Comparison of ENCODE assay signal across 8 mouse cellular contexts in genomic region chr11:72050168-72050894, GRCm38 (mm10). TPM values are rescaled to one million over a fixed set of nuclear protein-coding genes. Genes with fewer than 3 reads are reported as not detected.
DNase-seq lines count a peak whose midpoint lies in the region; ATAC-seq lines count a peak whose summit lies in the region.

No protein-coding gene starts in this region.

- H3K9me3 ChIP-seq in neural tube, embryonic 11.5 days (ENCODE audit: control insufficient read depth, low read length) = no peaks in the 10 kb centered on the region
- H3K9me3 ChIP-seq in limb, embryonic 11.5 days (ENCODE audit: control insufficient read depth, low read length) = no peaks in the 10 kb centered on the region
- no peaks in the 10 kb centered on the region for H3K9me3 ChIP-seq in stomach, embryonic 15.5 days

- WGBS in neural tube, embryonic 11.5 days = 19% methylated on average over 14 of the region's 14 CpGs
- 22% methylated on average over 14 of the region's 14 CpGs for WGBS in limb, embryonic 11.5 days
- 23% methylated on average over 14 of the region's 14 CpGs for WGBS in stomach, embryonic 15.5 days

- DNase-seq in cerebellum, postnatal 25 days = peak; percentile 46 to 58
- no peak for DNase-seq in cerebellum, adult 11-12 months
- DNase-seq in neural tube, embryonic 11.5 days (ENCODE audit: low spot score) = no peak
- DNase-seq in neural tube, embryonic 10.5 days (ENCODE audit: extremely low spot score, low spot score) = no peak
- DNase-seq in limb, embryonic 11.5 days (ENCODE audit: low spot score) = no peak
- DNase-seq in adrenal gland, postnatal 36 days = no peak
- no peak for DNase-seq in thymus, postnatal 25 days

- H3K9ac ChIP-seq in neural tube, embryonic 11.5 days (ENCODE audit: low read length) = peak overlapping the region; percentile 63
- peak overlapping the region; percentile 49 for H3K9ac ChIP-seq in limb, embryonic 11.5 days (ENCODE audit: low read length)
- H3K9ac ChIP-seq in stomach, embryonic 15.5 days = no peak overlapping the region

- peak overlapping the region; percentile 94 for H3K4me2 ChIP-seq in neural tube, embryonic 11.5 days (ENCODE audit: low read depth)
- peak overlapping the region; percentile 83 for H3K4me2 ChIP-seq in limb, embryonic 11.5 days (ENCODE audit: low read depth, severe bottlenecking)
- H3K4me2 ChIP-seq in stomach, embryonic 15.5 days = peak overlapping the region; percentile 92

- H3K27me3 ChIP-seq in neural tube, embryonic 11.5 days (ENCODE audit: control insufficient read depth, insufficient read depth, low read length) = peaks cover 9% of the 10 kb centered on the region; the same call in 1 of the 2 replicates
- peaks cover 7% of the 10 kb centered on the region; the same call in 1 of the 2 replicates for H3K27me3 ChIP-seq in limb, embryonic 11.5 days (ENCODE audit: control insufficient read depth, insufficient read depth, low read length)
- peaks cover 11% of the 10 kb centered on the region; the same call in 1 of the 2 replicates for H3K27me3 ChIP-seq in stomach, embryonic 15.5 days (replicated peaks)

- H3K4me1 ChIP-seq in neural tube, embryonic 11.5 days (ENCODE audit: control insufficient read depth, insufficient read depth, low read length) = peaks cover 8% of the 10 kb centered on the region
- H3K4me1 ChIP-seq in limb, embryonic 11.5 days (ENCODE audit: control insufficient read depth, insufficient read depth, low read length) = no peaks in the 10 kb centered on the region
- H3K4me1 ChIP-seq in stomach, embryonic 15.5 days = 0 out of 2 replicates have a peak, but pooled peaks cover 14% of the 10 kb centered on the region

- ATAC-seq in neural tube, embryonic 11.5 days (ENCODE audit: insufficient read depth, low FRiP score, low TSS enrichment) = no peak
- peak; percentile 12; the same call in 1 of the 2 replicates for ATAC-seq in limb, embryonic 11.5 days (ENCODE audit: insufficient number of reproducible peaks, low FRiP score, low TSS enrichment, low read depth)
- no peak for ATAC-seq in stomach, embryonic 15.5 days (ENCODE audit: insufficient read depth, low FRiP score, low read depth)

- H3K27ac ChIP-seq in neural tube, embryonic 11.5 days (ENCODE audit: low read depth, low read length) = no peak overlapping the region
- no peak overlapping the region for H3K27ac ChIP-seq in limb, embryonic 11.5 days (replicated peaks; ENCODE audit: low read depth, low read length)
- no peak overlapping the region for H3K27ac ChIP-seq in stomach, embryonic 15.5 days

- H3K4me3 ChIP-seq in neural tube, embryonic 11.5 days (ENCODE audit: low read depth, low read length) = peak overlapping the region; percentile 50
- H3K4me3 ChIP-seq in limb, embryonic 11.5 days (ENCODE audit: low read depth, low read length) = peak overlapping the region; percentile 47
- H3K4me3 ChIP-seq in stomach, embryonic 15.5 days (replicated peaks) = peak overlapping the region; percentile 49

- H3K36me3 ChIP-seq in neural tube, embryonic 11.5 days (ENCODE audit: control insufficient read depth, insufficient read depth, low read length) = peaks cover 4% of the 10 kb centered on the region
- H3K36me3 ChIP-seq in limb, embryonic 11.5 days (ENCODE audit: control insufficient read depth, insufficient read depth, low read length) = peaks cover 3% of the 10 kb centered on the region
- peaks cover 13% of the 10 kb centered on the region; the same call in 1 of the 2 replicates for H3K36me3 ChIP-seq in stomach, embryonic 15.5 days

RNA-seq across cellular contexts. Expression of gene Pimreg, which starts 8.5 kb away (rescaled TPM):
- 158 and 169 TPM in 2 replicates for polyA plus RNA-seq in neural tube, embryonic 11.5 days (2014; fragmentation: Nextera tagmentation; extraction: Ambion mirVana)
- polyA plus RNA-seq in limb, embryonic 11.5 days (2014; fragmentation: Nextera tagmentation; extraction: Ambion mirVana) = 165 TPM in 2 replicates
- 77.8 and 87.4 TPM in 2 replicates for polyA plus RNA-seq in stomach, embryonic 15.5 days (2015; fragmentation: Nextera tagmentation; extraction: Ambion mirVana)
- 1 to 10 TPM; 3.6 to 5.1 TPM for total RNA-seq in adrenal gland, postnatal 36 days (2021)

RNA-seq across cellular contexts. Expression of gene Aipl1, which starts 13.0 kb away (rescaled TPM):
- 0.09 and 0.23 TPM in 2 replicates for polyA plus RNA-seq in neural tube, embryonic 11.5 days (2014; fragmentation: Nextera tagmentation; extraction: Ambion mirVana)
- polyA plus RNA-seq in limb, embryonic 11.5 days (2014; fragmentation: Nextera tagmentation; extraction: Ambion mirVana) = 0.19 and 0.34 TPM in 2 replicates
- polyA plus RNA-seq in stomach, embryonic 15.5 days (2015; fragmentation: Nextera tagmentation; extraction: Ambion mirVana) = 0.27 and 0.34 TPM in 2 replicates
- not detected for total RNA-seq in adrenal gland, postnatal 36 days (2021)

Comparison
In these comparisons a context has a peak if more than half of its experiments do, and no peak if none do; other contexts are left out.
1. DNase-seq: peak in cerebellum, postnatal 25 days (2 of 2); none in cerebellum, adult 11-12 months (single experiment), neural tube, embryonic 11.5 days (single experiment), neural tube, embryonic 10.5 days (single experiment), limb, embryonic 11.5 days (single experiment), adrenal gland, postnatal 36 days (0 of 2) and thymus, postnatal 25 days (single experiment).
2. Peak in every context shown above with its lines, with median percentiles within 50 percentile points of each other: H3K4me2 ChIP-seq and H3K4me3 ChIP-seq.